Mouse (Mus musculus): Measurements from ENCODE around the gene 4933402J07Rik. TPM values are rescaled to one million over a fixed set of nuclear protein-coding genes. Genes with fewer than 3 reads are reported as not detected.

The 4933402J07Rik gene
- polyA plus RNA-seq, 1 experiment from 2014 or later: not detected

DNA sequence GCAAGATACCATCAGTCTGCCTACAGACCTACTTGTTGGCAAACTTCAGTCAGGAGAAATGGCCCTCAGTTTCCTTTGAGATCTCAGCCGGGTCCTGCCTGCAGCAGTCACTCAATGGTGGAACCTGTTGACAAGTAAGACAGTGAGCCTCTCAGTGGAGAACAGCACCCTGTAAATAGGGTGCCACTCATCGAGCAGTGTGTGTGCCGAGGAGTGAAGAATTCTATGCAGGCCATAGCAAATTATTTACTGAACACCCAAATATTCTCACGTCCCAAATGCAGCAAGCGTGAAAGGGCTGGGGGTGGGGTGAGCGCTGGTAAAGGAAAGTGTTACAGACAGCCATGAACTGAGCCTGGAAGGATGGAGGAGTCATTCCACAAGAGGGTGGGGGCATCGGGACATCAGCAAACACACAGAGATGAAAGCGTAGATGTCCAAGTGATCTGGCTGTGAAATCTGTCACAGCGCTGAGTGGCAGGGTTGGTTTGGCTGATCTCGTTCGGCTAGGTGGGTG is 72.6 kb downstream of the 4933402J07Rik start:
- DNase-seq (ENCODE audit: low spot score) (no peak), ATAC-seq (replicated peaks; ENCODE audit: low FRiP score, low TSS enrichment, low read depth) (no peak)
- Histone ChIP-seq H3K4me2 (ENCODE audit: low read length) (no peak overlapping the region), H3K36me3 (ENCODE audit: control insufficient read depth, insufficient read depth, low read length) (no peaks in the 10 kb centered on the region), H3K27ac (ENCODE audit: low read depth) (no peak overlapping the region), H3K9me3 (ENCODE audit: control insufficient read depth, low read length) (no peaks in the 10 kb centered on the region), H3K9ac (ENCODE audit: low read length) (no peak overlapping the region), H3K4me1 (replicated peaks; ENCODE audit: control insufficient read depth, insufficient read depth, low read length) (no peaks in the 10 kb centered on the region), H3K27me3 (replicated peaks; ENCODE audit: control insufficient read depth, insufficient read depth, low read length) (no peaks in the 10 kb centered on the region), H3K4me3 (ENCODE audit: low read depth, low read length) (no peak overlapping the region)
- 72% methylated on average over 11 of the region's 11 CpGs for whole genome bisulfite sequencing

Other genes starting within 250 kb of the 4933402J07Rik start
- 0.08 and 0.26 TPM in 2 replicates for gene Cbln1, start 91.2 kb upstream of the 4933402J07Rik start, polyA plus RNA-seq (2014; fragmentation: Nextera tagmentation; extraction: Ambion mirVana)

All from intestine, embryonic 14.5 days (tissue).